Mouse (Mus musculus) retina, embryonic 14.5 days (tissue): ENCODE results near the gene Dgkh.
"Not testable (repeated sequence)": the region's sequence is repeated elsewhere in the genome, so short reads cannot be mapped to it uniquely, and the experiment has no call there.

Experiments used
- DNase-seq: peaks from one replicate; pipeline ENCODE4 v3.0.0-alpha.2; 2015; ENCODE audit warnings: low spot score

Dgkh gene

DNA sequence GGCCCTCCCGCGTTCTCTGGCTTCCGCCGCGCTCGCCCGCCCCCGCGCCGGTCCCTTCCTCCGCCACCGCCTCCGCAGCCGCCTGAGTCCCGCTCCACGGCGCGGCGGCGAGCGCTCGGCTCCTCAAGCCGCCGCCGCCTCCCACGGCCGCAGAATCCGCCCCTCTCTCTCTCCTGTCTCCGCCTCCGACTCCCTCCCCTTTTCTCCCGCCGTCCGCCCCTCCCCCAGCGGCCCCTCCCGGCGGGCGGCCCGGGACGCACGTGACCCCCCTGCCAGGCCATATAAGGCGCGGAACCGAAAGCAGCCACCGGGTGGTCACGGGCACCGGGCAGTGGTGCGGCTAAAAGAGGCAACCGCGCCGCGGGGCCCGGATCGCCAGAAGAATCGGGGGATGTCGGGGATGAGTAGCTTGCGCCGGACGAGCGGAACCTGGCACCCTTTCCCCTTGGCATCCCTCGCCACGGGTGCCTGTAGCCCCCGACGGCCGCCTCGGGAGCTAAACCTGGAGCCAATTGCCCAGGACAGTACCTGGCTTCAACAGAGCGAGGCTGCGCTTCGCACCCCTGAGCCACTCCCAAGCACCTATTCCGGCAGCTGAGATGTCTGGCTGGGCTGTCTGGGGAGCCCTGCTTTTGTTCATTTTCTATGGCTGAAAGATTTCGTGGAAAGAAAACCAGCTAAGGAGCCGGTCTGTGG lies at the start of gene Dgkh:
TSS of gene Dgkh (minus strand) at position 160 of the 696 bp plus-strand sequence.
- peak; percentile 82 for DNase-seq

DNA sequence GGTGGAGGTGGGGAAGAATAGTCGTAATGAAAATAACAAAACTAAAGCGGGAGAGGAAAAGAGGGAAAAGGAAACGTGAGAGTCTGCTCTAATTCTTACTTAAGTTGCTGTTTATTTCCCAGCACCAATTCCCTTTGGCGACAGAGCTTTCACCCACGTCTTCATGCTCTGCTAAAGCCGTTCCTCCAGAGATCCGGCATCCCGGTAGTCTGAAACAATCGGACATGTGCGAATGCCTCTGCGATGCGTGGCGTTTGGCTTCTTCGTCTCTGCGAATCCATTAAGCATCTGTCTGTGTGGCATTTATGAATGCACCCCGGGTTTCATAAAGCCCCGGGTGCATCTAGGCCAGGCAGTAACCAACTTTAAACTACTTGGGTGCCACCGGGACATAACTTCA lies 44.6 kb upstream of the Dgkh start:
- no peak for DNase-seq

DNA sequence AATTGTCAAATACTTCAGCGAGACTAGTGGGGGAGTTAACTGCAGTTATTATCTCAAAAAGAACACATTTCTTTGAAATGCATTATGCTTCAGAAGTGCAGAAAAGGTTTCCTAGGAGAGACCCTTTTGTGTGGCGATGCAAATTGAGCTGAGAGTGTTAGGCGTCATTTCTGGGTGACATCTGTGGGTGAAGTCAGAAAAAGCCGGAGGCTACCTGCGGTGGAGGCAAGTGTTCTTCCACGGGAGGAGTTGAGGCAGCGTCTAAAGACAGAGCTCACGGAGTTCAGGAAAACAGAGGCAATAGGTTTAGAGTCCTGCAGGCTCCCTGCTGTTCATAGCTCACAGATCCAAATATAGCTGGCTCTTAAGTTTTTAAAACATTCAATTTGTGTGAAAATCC lies 44.1 kb upstream of the Dgkh start:
- DNase-seq = no peak

DNA sequence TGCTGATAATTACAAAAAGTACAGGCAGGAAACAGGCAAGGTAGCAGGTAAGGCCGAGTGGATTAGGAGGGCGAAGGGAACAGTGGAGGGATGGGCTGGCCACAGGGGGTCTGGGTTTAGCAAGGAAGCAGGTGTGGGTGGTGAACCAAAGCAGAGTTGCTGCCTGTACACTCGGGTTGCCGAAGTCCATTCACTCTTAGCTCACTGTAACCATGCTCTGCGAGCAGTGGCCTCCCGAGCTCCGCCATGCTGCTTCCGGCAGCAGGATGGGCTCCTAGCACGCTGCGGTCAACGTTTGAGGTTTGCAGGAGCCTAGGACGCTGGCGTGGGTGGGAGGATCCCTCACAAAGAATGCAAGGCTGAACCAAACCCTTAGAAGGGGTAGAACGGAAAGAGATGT lies 43.1 kb upstream of the Dgkh start:
- DNase-seq = no peak

DNA sequence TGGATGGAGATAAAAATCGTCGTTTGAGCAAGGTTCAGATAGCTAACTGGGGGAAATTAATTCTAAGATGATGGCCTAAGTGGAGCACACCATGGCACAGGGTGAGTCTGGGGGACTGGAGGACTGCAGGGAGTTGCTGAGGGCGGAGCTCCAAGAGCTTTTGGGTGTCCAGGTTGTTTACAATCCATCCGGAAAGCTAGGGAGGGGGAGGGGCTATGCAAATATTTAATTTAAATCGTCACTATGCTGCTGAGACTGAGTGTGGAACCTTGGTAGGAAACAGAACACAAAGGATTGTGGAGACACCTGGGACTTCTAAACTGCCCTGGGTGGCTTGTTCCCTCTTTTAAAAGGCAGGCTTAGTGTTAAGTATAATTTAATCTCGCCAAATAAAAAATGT lies 42.6 kb upstream of the Dgkh start:
- no peak for DNase-seq

DNA sequence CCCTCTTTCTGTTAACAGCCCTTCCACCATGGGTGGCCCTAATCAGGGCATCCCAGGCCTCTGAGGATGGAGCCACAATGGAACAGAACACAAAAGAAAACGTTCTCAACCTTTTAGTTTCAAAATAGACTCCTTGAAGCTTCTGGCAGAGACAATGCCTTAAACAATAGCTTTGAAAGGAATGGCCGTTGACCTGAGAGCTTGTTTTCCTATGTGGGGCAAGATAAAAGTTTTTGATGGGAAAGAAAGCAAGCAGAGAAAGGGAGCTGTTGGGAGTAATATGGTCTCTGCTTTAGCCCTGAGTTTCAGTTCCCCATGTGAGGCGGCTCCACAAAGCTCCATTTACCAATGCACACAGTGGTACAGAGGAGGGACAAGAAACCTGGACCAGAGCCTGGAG lies 37.9 kb upstream of the Dgkh start:
- DNase-seq = peak; percentile 69

DNA sequence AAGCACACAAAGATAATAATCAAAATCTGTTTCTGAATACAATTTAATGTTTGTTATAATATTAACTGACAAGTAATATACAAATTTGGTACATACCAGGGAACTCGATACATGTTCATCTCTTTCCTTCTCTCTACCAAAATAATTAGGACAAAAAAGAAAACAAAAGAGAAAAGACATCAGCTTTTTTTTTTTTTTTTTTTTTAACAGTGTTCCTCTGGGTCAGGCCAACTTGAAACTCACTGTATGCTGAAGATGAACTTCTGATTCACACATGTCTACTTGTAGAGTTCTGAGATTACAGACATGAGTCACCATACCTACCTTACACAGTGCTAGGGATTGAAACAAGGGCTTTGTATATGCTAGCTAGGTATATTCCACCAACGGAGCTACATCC lies 28.5 kb upstream of the Dgkh start:
- no peak for DNase-seq

DNA sequence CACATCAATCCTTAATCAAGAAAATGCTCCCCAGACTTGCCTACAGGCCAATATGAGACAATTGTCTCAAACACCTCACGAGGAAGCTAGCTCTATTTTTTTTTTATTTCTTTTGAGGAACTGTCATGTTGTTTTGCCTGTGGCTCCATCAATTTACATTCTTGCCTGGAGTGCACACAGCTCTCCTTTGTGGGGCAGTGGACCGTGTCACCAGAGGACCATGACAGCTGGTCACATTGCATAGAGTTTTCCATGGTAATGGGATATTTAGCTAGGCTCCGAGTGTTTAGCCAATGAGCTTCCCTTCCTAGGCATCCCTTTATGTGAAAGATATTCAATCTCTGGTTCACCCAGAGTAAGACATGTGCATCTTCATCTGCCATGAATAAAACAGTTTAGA lies 26.9 kb upstream of the Dgkh start:
- no peak for DNase-seq

DNA sequence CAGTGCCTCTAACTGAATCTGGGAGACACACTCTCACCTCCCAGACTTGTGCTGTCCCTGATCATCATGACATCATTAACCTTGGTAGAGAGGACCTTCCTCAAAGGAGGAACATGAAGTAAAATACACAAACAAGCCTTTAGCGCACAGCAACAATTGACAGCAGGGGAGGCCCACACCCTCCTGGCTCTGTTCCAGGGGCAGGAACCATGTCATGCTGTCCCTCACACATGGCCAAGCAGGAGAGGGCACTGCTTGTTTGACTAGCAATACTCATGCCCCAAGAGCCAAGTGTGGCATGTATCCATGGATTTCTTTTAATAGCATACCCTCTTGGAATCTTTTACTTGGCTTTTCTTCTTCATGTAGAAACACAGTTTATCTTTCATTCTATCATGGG lies 22.7 kb upstream of the Dgkh start:
- DNase-seq = no peak

DNA sequence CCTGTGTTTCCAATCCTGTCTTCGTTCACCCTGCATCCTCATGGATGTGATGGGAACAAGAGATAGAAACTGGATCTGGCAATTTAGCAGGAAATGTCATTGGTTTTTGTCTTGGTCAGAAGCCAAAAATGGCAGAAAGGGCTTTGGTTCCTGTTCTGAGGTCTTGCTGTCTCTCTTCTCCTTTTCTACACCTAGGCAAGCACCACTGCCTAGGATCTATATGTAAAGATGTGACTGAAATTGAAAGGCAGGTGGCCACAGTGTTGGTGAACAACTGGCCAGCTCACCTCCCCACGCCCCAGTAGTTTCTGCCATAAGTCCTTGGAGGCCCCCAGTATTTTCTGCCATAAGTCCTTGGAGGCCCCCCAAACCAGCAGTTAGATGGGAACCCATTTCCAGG lies 16.1 kb upstream of the Dgkh start:
- DNase-seq = no peak

DNA sequence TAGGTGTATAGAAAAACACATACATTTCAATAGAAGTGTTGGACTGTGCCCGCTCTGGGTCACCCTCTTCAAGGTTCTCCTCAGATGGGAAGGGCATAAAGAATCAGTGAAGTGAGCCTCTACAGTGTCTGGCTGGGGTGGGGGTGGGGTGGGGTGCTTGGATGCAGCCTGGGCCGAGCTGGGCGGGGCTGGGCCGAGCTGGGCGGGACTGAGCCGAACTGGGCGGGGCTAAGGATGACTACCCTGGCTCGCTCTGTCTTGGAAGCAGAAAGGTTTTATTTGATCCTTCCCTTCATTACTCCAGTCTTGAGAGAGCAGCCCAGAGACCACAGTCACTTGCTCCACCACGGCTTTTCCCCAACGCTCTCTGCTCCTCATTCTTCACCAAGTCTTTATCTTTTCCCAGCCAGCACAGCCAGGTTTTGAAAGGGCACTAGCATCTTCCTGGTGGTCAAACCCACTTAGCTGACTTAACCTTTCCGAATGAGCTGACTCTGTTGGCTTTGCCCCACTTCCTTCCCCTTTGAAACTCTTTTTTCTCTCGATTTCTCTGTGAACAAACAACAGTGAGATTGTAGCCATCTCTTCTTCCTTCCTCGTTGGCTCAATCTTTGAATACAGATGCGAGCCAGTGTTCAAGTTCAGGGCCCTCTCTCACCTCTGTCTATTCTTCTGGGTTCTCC lies 15.5 kb upstream of the Dgkh start:
- no peak for DNase-seq

DNA sequence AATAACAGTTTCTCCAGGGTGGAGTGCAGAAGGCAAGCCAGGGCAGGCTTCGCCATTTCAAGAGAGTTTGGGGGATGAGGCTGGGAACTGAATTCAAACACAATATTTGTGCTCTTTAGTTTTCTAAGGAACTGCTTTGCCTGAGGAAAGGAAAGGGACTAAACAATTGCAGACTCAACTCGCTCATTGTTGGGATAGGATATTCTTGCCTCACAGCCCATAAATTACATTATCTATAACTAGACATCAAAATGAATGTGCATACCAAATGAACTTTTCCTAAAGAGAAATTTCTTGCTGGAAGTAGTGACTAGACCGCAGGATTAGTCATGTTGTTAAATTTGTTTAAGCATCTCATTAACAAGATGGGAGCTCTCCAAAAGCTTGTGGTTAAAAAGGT lies 14.9 kb upstream of the Dgkh start:
- no peak for DNase-seq

DNA sequence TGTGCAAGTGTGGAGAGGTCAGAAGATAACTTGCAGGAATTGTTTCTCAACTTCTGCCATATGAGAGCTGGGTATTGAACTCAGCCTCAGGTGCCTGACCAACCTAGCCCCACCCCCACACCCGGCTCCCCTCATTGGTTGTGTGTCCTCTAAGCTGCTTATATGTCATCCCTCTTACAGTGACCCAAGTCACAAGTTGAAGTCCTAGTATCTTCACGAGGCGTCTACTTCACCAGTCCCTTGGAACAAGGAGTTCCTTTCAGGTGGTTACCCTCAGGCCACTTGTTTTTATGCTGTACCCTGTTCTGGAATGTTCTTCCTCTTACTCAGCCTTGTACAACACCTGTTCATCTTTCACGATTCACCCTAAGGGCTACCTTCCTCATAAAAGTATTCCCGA lies 2.0 kb upstream of the Dgkh start:
- DNase-seq = no peak

DNA sequence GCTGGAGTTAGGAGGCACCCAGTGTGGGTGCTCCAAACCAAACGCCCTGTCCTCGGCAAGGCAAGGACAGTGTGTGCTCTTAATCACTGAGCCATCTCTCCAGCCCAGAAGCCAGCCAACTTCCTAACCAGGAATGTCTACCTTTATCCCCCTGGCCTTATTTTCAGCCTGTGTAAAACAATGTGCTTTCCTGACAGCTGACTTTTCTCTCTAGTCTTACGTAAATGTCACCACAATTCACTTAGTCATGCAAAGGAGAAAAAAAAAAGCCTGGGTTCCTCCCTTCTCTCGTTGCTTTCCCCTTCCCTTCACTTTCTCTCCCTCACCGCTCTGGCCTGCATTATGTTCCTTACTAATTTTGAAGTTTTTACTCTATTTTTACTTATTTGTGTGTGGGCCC lies 1.6 kb upstream of the Dgkh start:
- DNase-seq = not testable (repeated sequence)

DNA sequence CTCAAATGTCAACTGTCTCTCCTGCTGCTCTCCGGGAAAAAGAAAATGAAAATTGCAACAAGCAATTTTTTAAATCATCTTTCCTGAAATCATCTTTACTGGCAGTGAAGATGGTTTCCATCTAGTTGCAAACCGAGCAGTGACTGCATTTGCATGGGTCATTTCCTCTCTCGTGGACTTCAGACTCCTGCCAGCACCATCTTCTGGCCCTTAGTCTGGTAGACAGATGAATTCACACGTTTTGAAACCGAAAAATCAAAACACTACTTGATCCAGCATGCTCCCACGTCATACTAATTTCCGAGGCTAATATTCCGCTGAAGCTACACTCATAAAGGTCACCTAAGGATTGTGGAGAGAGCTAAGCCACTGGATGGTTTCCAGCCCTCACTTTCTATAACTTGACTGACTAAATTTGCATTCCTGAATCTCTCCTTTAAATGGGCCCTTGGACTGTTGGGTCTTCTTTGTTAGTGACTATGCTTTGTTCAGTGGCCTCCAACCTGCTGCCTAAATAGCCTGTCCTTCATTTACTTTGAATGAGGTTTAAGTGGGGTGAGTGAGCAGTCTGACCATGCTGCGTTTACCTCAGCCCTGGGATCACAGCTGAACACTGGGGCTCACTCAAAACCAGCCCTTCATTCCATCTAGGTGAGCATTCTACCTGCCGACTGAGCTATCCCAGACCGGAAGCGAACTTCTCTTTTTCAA lies 945 bp upstream of the Dgkh start:
- peak; percentile 33 for DNase-seq

DNA sequence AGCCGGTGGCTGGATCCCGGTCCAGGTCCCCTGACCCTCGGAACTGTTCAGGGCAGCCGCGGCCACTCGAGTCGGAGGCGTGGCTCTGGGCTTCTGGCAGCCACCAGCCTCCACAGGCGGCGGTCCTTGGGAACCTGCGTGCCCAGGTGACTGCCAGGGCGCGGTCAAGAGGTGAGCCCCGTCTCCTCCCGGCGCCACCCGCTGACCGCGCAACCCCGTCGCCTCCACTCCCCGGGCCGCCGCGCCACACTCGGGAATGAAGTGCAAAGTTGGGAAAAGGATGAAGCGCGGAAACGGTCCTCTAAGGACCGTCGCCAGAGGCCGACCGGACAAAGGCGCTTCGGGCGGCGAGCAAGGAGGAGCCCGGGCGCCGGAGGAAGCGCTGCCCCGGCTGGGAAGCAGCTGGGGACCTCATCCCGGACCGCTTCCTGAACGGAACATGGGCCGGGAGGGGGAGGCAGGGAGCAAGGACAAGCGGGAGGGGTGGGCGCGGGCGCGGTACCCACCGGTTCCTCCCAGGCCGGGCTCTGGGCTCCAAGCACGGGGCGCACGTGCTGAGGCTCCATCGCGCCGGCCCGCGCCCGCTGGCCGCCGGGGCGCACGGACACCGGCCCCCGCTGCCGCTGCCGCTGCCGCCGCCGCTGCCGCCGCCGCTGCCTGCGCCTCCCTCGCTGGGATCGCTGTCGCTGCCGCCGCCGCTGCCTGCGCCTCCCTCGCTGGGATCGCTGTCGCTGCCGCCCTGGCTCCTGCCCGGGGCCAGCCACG lies 542 bp downstream of the Dgkh start:
- peak; percentile 46 for DNase-seq

DNA sequence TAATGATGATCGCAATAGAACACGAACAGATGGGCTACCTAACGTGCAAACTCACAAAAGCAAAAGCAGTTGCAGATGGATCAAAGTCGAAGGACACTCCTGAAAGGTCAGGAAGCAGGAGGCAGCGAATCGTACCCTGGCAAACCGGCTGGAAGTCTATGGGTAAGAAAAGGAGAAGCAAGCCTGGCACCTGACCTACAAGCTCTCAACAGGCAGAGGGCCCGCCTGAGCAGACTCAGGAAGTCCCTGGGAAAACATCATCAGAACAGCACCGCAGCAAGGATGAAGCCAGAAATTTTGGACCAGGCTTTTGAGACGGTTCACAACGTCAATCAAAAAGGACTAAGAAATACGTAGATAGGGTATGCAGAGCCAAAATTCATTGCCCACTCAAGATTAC lies 1.3 kb downstream of the Dgkh start:
- peak; percentile 50 for DNase-seq

DNA sequence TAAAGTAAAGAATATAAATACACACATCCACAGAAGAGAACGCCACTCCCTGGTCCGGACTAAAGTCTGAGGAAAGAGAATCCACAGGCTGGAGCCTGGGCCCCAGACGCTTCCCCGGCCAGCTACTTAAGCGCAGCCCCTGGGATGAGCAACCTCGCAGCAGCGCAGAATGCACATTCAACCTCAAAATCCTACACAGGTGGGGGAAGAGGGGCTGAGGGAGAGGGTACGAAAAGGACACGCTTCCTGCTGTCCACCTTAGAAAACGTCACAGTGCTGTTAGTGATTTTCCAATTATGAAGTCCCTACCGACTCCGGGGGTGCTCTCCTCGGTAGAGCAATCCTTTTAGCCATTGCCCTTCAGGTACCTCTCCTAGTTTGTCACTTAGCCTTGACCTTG lies 6.6 kb downstream of the Dgkh start:
- no peak for DNase-seq

DNA sequence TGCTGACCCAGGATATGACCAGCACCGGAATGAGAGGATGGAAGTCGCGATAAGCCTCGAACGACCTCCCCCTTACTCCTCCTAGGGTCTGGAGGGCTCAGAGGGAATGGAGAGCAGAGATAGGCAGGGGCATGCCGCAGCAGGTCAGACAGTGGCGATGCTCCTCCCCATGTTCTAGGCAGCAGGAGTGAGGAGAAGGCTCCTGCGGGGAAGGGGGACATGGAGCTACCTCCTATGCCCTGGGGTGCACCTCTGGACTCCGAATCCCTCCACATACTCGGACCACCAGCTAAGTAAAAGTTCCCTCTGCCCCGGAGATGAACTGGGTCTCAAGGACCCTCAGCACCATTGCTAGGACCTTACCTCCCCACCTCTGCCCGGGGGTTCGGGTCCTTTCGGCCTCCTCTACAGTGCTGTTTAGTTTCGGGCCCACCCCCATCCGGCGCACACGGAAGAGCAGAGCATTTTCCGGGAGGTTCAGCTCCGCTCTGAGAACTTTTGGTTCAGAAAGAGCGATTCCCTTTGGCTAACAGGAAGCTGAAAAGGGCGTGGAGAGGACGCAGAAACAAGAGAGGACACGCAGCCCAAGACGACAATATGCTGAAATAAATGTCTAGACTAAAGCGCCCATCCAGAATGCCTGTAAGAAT lies 7.1 kb downstream of the Dgkh start:
- DNase-seq = no peak

DNA sequence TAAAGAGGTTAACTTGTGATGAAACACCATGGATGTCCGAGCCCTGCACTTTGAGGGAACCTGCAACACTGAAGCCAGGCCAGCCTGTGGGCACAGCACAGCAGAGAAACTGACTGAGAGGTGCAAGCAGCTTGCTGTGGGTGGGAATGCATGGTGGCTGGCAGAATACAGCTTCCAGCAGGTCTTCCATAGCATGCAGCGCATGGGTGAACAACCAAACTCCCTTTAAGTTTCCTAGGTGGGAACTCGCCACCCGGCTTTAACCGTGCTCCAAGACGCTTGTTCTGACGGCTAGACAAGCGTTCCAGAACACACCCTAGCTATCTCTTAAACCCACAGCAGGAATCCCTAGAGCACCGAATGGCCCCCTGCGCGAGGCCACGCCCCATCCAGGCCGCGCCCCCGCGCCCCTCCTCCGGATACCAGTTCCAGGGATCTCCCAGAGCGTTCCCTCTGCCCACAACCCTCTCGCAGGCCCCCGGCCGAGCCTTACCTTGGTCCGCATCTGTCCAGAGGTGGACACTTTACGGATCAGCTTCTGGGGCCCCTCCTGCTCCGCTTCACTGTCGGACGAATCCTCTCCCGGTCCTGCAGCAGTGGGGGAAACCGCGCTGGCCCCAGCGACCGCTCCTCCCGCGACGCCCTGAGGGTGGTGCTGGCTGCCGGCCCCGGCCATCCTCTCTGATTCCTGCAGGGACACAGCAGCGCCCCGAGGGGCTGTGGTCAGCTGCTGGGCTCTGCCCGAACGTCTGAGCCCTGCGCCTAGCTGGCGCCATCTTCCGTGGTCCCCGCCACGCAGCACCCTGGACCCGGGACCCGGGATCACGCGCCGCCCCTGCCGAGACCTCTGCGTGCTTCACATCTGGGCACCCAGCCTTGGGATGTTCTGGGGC lies 7.9 kb downstream of the Dgkh start:
- peak; percentile 69 for DNase-seq

DNA sequence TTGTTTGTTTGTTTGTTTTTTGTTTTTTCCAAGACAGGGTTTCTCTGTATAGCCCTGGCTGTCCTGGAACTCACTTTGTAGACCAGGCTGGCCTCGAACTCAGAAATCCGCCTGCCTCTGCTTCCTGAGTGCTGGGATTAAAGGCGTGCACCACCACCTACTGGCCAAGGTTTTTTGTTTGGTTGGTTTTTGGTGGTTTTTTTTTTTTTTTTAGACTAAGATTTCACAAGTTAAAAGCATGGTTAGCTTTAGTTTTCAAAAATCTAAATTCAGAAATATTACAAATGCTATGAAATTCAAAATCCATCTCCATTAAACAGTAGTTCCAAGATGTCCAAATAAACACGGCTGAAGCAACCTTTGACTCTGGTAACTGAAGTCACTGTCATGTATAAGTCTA lies 8.9 kb downstream of the Dgkh start:
- not testable (repeated sequence) for DNase-seq
